Mouse (Mus musculus) kidney, postnatal 14 days (tissue): ENCODE results near the gene Ptrhd1.
A peak's percentile ranks its signal among the peaks of the same experiment; 100 is the strongest.
"Not testable (repeated sequence)": the region's sequence is repeated elsewhere in the genome, so short reads cannot be mapped to it uniquely, and the experiment has no call there.

ENCODE experiments used
- DNase-seq: peaks from one replicate; pipeline ENCODE4 v3.0.0; 2022; ENCODE audit warnings: mixed read lengths

The Ptrhd1 gene

DNA sequence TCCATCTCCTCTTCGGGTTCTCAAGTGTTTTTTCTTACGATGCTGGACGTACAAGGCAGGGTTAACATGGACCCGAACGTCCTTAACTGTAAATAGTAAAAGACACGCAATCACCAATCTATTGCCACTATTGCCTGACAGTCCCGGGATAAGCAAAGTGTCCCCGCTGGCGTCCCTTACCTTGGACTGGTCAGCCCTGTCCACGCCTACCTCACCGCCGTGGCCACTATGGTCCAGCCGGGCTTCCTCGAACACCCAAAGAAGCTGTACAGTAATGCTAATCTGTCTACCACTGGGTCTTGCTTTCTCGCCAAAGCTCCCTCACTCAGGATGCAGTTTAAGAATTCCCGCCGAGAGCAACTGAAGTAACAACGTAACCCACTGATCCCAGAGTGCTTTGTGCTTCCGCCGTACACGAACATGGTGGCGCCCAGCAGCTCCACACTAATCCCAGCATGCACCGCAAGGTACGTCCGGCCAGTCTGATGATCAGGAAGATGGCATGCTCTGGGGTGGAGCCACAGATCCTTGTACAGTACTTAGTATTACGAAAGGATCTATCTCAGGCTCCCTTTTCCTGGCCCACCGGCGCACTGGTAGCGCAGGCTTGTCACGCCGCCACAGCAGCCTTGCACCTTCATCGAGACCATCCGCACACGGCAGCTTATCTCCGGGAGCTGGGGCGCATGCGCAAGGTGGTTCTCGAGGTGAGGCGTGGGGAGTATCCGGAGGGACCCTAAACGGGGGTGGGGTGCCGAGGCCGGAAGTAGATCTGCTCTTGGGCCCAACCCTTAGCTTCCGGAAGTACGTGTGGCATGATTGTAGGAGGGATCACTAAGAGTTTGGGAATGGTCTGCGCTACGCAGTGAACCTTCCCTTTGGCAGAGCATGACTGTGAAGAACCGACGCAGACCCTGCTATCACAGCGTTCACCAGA is at the start of gene Ptrhd1, which contains the start of gene Cenpo:
TSS of gene Ptrhd1 (plus strand) at position 456 of the 937 bp plus-strand sequence.
TSS of gene Cenpo (minus strand) at position 723 of the 937 bp plus-strand sequence.
- peak; percentile 98 for DNase-seq

- peak; percentile 42 for DNase-seq
These were observed 49.2 kb upstream of the Ptrhd1 start for GRCm38 (mm10) chr12:4184648-4185047.

GRCm38 (mm10) chr12:4188171-4189059 is 45.4 kb upstream of the Ptrhd1 start:
- DNase-seq, result peak; percentile 58

DNA sequence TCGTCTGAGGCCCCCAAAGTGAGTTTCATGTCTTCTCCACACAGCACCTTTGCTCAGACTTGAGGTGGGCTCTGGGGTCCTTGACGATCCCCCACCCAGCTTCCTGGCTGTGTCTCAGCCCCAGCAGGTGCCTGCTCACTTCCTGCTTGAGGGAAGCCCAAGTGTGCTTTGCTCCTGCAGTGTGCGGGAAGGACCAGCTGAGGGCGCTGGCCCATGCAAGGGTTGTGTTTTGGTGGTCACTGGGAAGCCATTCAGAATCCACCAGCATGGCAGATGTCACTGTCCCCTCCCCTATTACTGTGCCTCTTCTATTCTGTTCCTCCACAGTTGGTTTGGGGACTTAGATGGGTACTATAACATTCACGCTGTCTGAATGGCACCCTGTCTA is 44.8 kb upstream of the Ptrhd1 start:
- DNase-seq, result no peak

DNA sequence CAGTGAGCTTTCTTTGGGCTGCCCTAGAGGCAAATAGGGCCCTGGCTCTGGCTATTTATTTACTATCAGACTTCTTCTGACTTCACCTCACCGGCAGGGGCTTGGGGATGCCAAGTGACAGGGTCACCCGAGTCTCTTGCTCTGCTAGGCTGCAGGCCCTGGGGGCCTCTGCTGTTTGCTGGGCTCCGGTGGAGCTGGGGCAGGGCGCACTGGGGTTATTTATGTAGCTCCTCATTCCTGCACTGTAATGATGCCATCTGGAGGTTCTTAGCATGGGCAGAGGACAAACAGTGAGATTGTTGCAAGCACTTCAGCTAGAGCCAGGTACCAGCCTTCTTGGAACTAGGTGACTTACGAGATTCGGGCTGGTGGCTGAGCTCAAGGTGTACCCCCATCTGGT is 41.3 kb upstream of the Ptrhd1 start:
- DNase-seq, result peak; percentile 37

GRCm38 (mm10) chr12:4193025-4193740 is 40.6 kb upstream of the Ptrhd1 start:
- DNase-seq, result peak; percentile 56

DNA sequence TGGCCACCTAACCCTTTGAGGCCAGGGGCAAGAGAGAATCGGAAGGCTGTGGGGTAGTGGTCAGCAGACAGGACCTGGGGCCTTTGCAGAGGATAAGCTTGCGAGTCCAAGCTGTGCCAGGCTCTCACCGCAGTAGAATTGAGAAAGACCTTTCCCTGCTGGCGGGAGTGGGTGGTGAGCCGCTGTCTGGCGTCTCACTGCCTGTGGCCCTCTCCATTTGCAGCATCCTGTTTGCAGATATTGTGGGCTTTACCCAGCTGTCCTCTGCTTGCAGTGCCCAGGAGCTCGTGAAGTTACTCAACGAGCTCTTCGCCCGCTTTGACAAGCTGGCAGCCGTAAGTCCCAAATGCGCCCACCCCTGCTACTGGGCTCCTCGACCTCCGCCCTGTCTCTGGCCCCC is 39.2 kb upstream of the Ptrhd1 start:
- no peak for DNase-seq

- DNase-seq, result no peak
These were observed 35.1 kb upstream of the Ptrhd1 start for GRCm38 (mm10) chr12:4198702-4199101.

DNA sequence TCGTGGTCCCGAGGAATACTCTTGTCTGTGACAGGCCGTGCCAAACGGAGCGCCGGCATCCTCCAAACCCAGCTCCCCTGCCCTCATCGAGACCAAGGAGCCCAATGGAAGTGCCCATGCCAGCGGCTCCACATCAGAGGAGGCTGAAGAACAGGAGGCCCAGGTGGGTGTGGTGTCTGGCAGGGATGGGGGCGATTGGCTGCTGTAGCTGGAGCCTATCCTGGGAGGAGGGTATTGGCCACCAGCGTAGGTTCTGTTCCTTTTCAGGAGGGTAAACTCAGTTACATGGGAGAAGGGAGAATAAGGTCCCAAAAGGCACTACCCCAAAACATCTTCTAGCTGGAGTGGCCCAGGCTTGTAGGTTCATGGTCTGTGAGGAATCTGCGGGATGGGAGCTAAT is 34.6 kb upstream of the Ptrhd1 start:
- DNase-seq, result no peak

GRCm38 (mm10) chr12:4201454-4202200 is 32.2 kb upstream of the Ptrhd1 start:
- no peak for DNase-seq

DNA sequence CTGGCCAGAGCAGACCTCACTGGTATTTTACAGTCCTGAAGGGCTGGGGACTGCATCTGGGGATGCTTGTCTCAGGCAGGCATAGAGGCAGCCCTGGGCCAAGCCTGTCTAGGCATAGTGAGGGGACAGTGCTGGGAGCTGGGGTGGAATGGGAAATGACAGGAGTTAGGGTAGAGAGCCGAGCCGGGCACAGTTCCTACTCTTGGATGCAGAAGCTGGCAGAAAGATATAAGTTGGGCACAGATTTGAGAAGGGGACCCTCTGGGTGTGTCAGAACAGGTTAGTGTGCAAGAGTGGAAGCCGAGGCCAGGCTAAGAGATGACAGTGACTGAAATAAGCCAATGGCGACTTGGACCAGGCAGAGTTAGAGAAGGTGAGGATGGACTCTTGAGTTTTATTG is 31.6 kb upstream of the Ptrhd1 start:
- DNase-seq, result no peak

DNA sequence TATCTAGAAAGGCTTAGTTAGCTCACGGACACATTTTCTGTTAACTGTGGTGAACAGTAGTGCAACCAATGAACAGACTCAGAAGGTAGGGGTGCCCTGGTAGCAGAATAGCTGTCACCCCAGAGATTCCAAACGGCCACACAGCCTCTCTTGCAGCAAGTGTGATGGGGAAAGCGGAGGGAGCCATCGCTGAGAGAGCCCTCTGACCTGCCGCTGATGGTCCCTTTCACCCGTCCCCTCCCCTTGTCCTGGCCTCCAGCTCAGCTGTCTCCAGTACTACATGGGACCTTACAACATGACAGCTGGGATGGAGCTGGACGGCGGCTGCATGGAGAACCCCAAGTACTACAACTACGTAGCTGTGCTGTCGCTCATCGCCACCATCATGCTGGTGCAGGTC is 27.7 kb upstream of the Ptrhd1 start:
- DNase-seq, result no peak

- DNase-seq, result peak; percentile 66
These were observed 25.3 kb upstream of the Ptrhd1 start for GRCm38 (mm10) chr12:4208405-4209133.

- no peak for DNase-seq
These were observed 24.6 kb upstream of the Ptrhd1 start for GRCm38 (mm10) chr12:4209196-4209595.

- no peak for DNase-seq
These were observed 22.7 kb upstream of the Ptrhd1 start for GRCm38 (mm10) chr12:4211174-4211573.

GRCm38 (mm10) chr12:4212908-4213307 is 20.9 kb upstream of the Ptrhd1 start:
- DNase-seq, result peak; percentile 53

DNA sequence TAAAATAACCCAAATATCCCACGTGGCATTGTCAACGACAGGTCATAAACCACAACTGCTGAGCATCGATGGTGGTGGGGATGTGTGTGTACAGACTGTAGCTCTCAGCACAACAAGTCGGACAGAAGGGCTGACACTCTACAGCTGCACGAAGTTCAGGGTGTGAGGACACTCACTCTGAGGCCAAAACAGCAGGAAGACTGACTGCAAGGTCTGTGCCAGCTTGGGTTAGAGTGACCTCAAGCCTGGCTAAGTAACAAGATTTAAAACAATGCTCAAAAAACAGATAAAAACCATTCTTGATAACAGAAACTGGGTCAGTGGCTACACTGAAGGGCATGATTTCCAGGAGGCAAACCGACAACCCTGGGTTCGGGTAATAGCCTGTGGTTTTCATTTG is 3.7 kb upstream of the Ptrhd1 start:
- DNase-seq, result no peak

GRCm38 (mm10) chr12:4232777-4233176 is 1.1 kb upstream of the Ptrhd1 start:
- DNase-seq, result no peak

DNA sequence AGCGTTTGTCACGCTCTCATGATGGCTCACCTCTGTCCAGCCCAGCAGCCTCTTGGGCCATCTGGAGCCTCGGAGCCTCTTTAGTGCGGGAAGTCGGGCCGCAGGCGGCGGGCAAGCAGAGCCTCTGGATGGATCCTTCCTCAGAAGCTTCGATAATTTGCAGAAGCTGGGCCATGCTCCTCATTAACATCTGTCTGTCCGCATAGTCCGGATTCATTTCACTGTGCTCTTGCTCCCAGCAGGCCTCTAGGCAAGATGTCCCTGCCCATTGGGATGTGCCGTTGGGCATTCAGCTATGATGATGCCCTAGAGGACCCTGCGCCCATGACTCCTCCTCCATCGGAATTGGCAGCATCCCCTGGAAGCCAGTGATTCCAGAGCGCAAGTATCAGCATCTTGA is 3.7 kb downstream of the Ptrhd1 start:
- DNase-seq, result no peak

GRCm38 (mm10) chr12:4240281-4240680 is 6.5 kb downstream of the Ptrhd1 start:
- not testable (repeated sequence) for DNase-seq

DNA sequence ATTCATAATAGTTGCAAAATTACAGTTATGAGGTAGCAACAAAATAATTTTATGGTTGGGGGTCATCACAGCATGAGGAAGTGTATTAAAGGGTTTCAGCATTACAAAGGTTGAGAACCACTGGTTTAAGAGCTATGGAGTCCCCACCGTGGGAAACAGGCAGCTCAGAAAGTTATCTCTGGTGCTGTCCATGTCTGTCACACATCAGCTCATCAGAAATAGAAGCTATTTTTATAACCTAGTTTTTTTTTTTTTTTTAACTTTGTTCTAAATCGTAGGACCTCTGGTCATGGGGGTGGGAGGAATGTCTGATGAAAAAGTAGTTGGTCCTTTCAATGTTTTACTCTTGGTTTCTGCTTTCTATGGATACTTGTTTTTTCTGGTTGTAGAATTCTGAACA is 10.0 kb downstream of the Ptrhd1 start:
- no peak for DNase-seq
